Mouse (Mus musculus) right cerebral cortex, adult 2 months (tissue): Measurements from ENCODE around the gene Ash1l.

Experiments used
- DNase-seq, 2 experiments: peaks; one replicate each; pipeline ENCODE4 v3.0.0; 2021 to 2022; ENCODE audit warnings: low spot score in 2 of 2

The Ash1l gene

GRCm38 (mm10) chr3:89091811-89092508 lies 141.5 kb downstream of the Ash1l start:
- peak in 1 of 2 experiments; percentile 34 for DNase-seq

GRCm38 (mm10) chr3:89092509-89093090 lies 142.2 kb downstream of the Ash1l start:
- no peak for DNase-seq

- DNase-seq, result peak; percentile 95 to 96
Observed at GRCm38 (mm10) chr3:89093175-89093574, 142.8 kb downstream of the Ash1l start, which contains the start of gene Rusc1. Gene Rusc1 (minus strand): TSS chr3:89093311.

- DNase-seq, result no peak
Observed at GRCm38 (mm10) chr3:89094021-89094420, 143.6 kb downstream of the Ash1l start.

- DNase-seq, result no peak
Observed at GRCm38 (mm10) chr3:89100811-89101210, 150.4 kb downstream of the Ash1l start, which contains the start of gene Gm43738. Gene Gm43738 (minus strand): TSS chr3:89101099.

- peak in 1 of 2 experiments; percentile 62 for DNase-seq
Observed at GRCm38 (mm10) chr3:89101459-89101811, 151.0 kb downstream of the Ash1l start.

DNA sequence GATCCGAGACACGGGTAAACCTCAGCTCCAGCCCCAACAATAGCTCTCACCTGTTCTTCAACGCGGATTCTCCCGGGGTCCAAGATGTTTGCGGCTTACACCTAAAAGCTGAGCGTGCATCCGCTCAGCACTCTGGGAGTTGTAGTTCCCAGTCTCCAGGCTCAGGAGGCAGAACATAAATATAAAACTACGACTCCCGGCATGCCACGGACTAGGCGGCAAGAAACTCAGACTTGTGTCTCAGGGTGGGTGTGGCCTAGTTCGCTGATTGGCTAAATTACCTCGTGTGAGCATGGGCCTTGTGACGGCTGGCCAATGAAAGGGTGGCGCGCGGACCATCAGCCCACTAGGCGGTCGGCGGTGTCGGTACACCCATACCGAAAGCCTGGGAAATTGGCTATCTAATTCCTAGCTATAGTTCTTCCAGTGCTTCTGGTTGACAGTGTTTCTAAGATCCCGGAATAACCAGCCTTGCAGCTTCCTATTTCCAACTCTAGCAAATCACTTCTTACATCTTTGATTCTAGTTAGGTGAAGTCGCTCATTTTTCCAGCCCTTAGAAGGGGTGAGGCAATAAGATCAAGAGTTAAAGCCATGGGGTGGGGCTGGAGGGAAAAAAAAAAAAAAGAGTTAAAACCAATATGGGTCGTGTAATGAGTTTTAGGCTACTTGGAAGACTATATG lies 151.5 kb downstream of the Ash1l start, which contains the start of gene Fdps:
Fdps (minus strand) TSS at position 148 of the 683 bp plus-strand sequence.
- DNase-seq, result peak; percentile 96 to 99

- DNase-seq, result no peak
Observed at GRCm38 (mm10) chr3:89102495-89103290, 152.3 kb downstream of the Ash1l start.

- no peak for DNase-seq
Observed at GRCm38 (mm10) chr3:89103291-89103595, 152.8 kb downstream of the Ash1l start.

- DNase-seq, result no peak
Observed at GRCm38 (mm10) chr3:89106881-89107280, 156.5 kb downstream of the Ash1l start.

GRCm38 (mm10) chr3:89107545-89107944 lies 157.1 kb downstream of the Ash1l start:
- DNase-seq, result no peak

- no peak for DNase-seq
Observed at GRCm38 (mm10) chr3:89108146-89108545, 157.7 kb downstream of the Ash1l start.

- DNase-seq, result no peak
Observed at GRCm38 (mm10) chr3:89113058-89113457, 162.6 kb downstream of the Ash1l start.

DNA sequence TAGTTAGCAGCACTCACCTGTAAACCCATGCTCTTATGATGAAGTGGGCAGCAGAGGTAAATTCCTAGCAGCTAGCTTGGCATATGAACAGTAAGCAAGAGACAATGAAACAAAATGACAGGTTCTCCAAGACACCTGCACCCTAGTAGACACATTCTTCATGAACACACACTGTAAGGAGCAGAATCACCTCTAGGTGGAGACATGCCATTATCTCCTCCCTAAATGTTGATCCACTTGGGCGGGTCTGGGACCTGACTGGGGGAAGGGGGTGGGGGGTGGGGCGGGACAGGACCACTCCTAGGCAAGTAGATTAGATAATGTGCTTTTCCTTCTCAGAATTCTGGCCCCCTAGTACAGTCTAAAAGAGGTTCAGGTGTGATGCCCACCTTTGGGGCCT lies 165.1 kb downstream of the Ash1l start:
- DNase-seq, result peak in 1 of 2 experiments; percentile 50

DNA sequence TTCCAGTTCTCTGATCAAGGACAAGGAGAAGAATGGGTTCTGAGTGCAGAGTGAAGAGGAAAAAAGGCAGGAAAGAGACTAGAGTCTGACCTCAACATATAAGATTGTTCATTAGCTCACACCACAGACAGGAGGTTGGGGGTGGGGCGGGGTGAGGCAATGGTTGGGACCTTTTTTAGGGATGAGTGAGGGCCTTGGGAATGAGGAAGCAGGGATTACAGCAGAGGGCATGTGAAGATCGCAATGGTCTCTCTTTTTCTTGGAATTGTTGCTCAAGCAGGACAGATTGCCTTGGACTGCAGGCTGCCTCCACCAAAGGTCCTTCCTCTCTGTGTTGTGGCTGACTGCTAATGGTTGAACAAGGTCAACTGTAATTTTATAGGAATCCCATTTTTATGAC lies 172.9 kb downstream of the Ash1l start:
- no peak for DNase-seq

GRCm38 (mm10) chr3:89124241-89124640 lies 173.8 kb downstream of the Ash1l start:
- no peak for DNase-seq

GRCm38 (mm10) chr3:89125981-89126380 lies 175.6 kb downstream of the Ash1l start:
- no peak for DNase-seq
